Mouse (Mus musculus) left cerebral cortex, postnatal 4 days (tissue): ENCODE data around the gene Cd72. TPM values are rescaled to one million over a fixed set of nuclear protein-coding genes. Genes with fewer than 3 reads are reported as not detected.
"Not testable (repeated sequence)": the region's sequence is repeated elsewhere in the genome, so short reads cannot be mapped to it uniquely, and the experiment has no call there.

Experiments
- DNase-seq: peaks from one replicate; pipeline ENCODE4 v3.0.0-alpha.2; 2022
- intact Hi-C: fragments of 180-260 bp; cut with DNase I; formaldehyde crosslinking; loops from one replicate; pipeline ENCODE4 v1.15.1; 2025
- total RNA-seq, 2 experiments: library from RNA; stranded (reverse); gene quantifications; 2 replicates each; pipeline ENCODE4 v1.2.3; 2021

Gene Cd72
- total RNA-seq: not detected

GRCm38 (mm10) chr4:43454041-43454836, at the start of gene Cd72:
TSS of gene Cd72 (minus strand) at chr4:43454628.
- DNase-seq: no peak
- intact Hi-C loops: no loop called here

GRCm38 (mm10) chr4:43503506-43503905, 49.1 kb upstream of the Cd72 start:
- no peak for DNase-seq
- intact Hi-C loops: no loop called here

GRCm38 (mm10) chr4:43503041-43503440, 48.6 kb upstream of the Cd72 start:
- intact Hi-C loops: no loop called here

GRCm38 (mm10) chr4:43499407-43500333, 45.2 kb upstream of the Cd72 start, which contains the start of gene Arhgef39:
TSS of gene Arhgef39 (minus strand) at chr4:43499695.
- DNase-seq: peak; percentile 82
- intact Hi-C loops: no loop called here

More at GRCm38 (mm10) chr4:43503041-43503440, 48.6 kb upstream of the Cd72 start:
- no peak for DNase-seq

- intact Hi-C loops: no loop called here
- peak; percentile 43 for DNase-seq
These were observed 44.6 kb upstream of the Cd72 start for GRCm38 (mm10) chr4:43498983-43499382.

- DNase-seq: no peak
- intact Hi-C loops: no loop called here
These were observed 43.5 kb upstream of the Cd72 start for GRCm38 (mm10) chr4:43497946-43498345.

GRCm38 (mm10) chr4:43497405-43497804, 43.0 kb upstream of the Cd72 start:
- intact Hi-C loops: no loop called here
- DNase-seq: no peak

GRCm38 (mm10) chr4:43496587-43496986, 42.2 kb upstream of the Cd72 start:
- intact Hi-C loops: no loop called here
- no peak for DNase-seq

- no peak for DNase-seq
- intact Hi-C loops: loop anchor here (5.0 kb wide), 1 partner anchor 52 kb away; the partner anchor contains the start of gene Tesk1
These were observed 39.4 kb upstream of the Cd72 start for GRCm38 (mm10) chr4:43493846-43494240.

- intact Hi-C loops: loop anchor here (5.0 kb wide), 1 partner anchor 51 kb away; the partner anchor contains the start of gene Tesk1
- peak; percentile 98 for DNase-seq
These were observed 38.9 kb upstream of the Cd72 start for GRCm38 (mm10) chr4:43493186-43493845.

- intact Hi-C loops: loop anchor here (5.0 kb wide), 1 partner anchor 51 kb away; the partner anchor contains the start of gene Tesk1
- peak; percentile 95 for DNase-seq
These were observed 38.4 kb upstream of the Cd72 start, which contains the start of gene Ccdc107 for GRCm38 (mm10) chr4:43492821-43493185. TSS of gene Ccdc107 (plus strand) at chr4:43492900.

- DNase-seq: no peak
- intact Hi-C loops: loop anchor here (5.0 kb wide), 1 partner anchor 50 kb away; the partner anchor contains the start of gene Tesk1
These were observed 37.8 kb upstream of the Cd72 start for GRCm38 (mm10) chr4:43492101-43492820.

GRCm38 (mm10) chr4:43490801-43491200, 36.4 kb upstream of the Cd72 start:
- intact Hi-C loops: loop anchor here (5.0 kb wide), 1 partner anchor 48 kb away; the partner anchor contains the start of gene Tesk1
- DNase-seq: no peak

- DNase-seq: no peak
- intact Hi-C loops: loop anchor here (5.0 kb wide), 1 partner anchor 47 kb away; the partner anchor contains the start of gene Tesk1
These were observed 35.2 kb upstream of the Cd72 start for GRCm38 (mm10) chr4:43489611-43490010.

- intact Hi-C loops, DNase-seq: not testable (repeated sequence)
These were observed 31.2 kb upstream of the Cd72 start for GRCm38 (mm10) chr4:43485666-43486065.

- intact Hi-C loops: no loop called here
- no peak for DNase-seq
These were observed 29.2 kb upstream of the Cd72 start, which contains the start of gene Sit1 for GRCm38 (mm10) chr4:43483535-43484091. TSS of gene Sit1 (minus strand) at chr4:43483734.

- intact Hi-C loops: no loop called here
These were observed 28.2 kb upstream of the Cd72 start for GRCm38 (mm10) chr4:43482591-43482990.

GRCm38 (mm10) chr4:43481894-43482456, 27.5 kb upstream of the Cd72 start:
- intact Hi-C loops: no loop called here
- no peak for DNase-seq

More at GRCm38 (mm10) chr4:43482591-43482990, 28.2 kb upstream of the Cd72 start:
- DNase-seq: no peak

GRCm38 (mm10) chr4:43480985-43481384, 26.6 kb upstream of the Cd72 start:
- intact Hi-C loops: no loop called here
- DNase-seq: no peak
